Mouse (Mus musculus) embryo, embryonic 10.5 days (tissue): ENCODE data around the gene Ccser1.
A peak's percentile ranks its signal among the peaks of the same experiment; 100 is the strongest.

Experiments used
- DNase-seq: peaks from one replicate; pipeline ENCODE4 v3.0.0-alpha.2; 2015; ENCODE audit warnings: low spot score

Ccser1 gene

GRCm38 (mm10) chr6:61432167-61432566, 252.0 kb downstream of the Ccser1 start:
- DNase-seq, result no peak

GRCm38 (mm10) chr6:61432703-61433102, 252.6 kb downstream of the Ccser1 start:
- no peak for DNase-seq

- no peak for DNase-seq
Measured at GRCm38 (mm10) chr6:61438165-61438564, 258.0 kb downstream of the Ccser1 start.

- DNase-seq, result no peak
Measured at GRCm38 (mm10) chr6:61471371-61472152, 291.4 kb downstream of the Ccser1 start.

GRCm38 (mm10) chr6:61485336-61485735, 305.2 kb downstream of the Ccser1 start:
- DNase-seq, result no peak

- DNase-seq, result peak; percentile 22
Measured at GRCm38 (mm10) chr6:61491979-61492821, 312.1 kb downstream of the Ccser1 start.

- no peak for DNase-seq
Measured at GRCm38 (mm10) chr6:61493386-61493785, 313.3 kb downstream of the Ccser1 start.

GRCm38 (mm10) chr6:61515310-61515709, 335.2 kb downstream of the Ccser1 start:
- no peak for DNase-seq

GRCm38 (mm10) chr6:61521587-61521986, 341.5 kb downstream of the Ccser1 start:
- no peak for DNase-seq

GRCm38 (mm10) chr6:61522108-61522507, 342.0 kb downstream of the Ccser1 start:
- DNase-seq, result no peak

GRCm38 (mm10) chr6:61523748-61524493, 343.8 kb downstream of the Ccser1 start:
- peak; percentile 8 for DNase-seq

GRCm38 (mm10) chr6:61540732-61541131, 360.6 kb downstream of the Ccser1 start:
- DNase-seq, result no peak

GRCm38 (mm10) chr6:61543459-61544044, 363.4 kb downstream of the Ccser1 start:
- no peak for DNase-seq

GRCm38 (mm10) chr6:61567551-61567950, 387.4 kb downstream of the Ccser1 start:
- DNase-seq, result no peak

GRCm38 (mm10) chr6:61567967-61568366, 387.8 kb downstream of the Ccser1 start:
- DNase-seq, result no peak

- no peak for DNase-seq
Measured at GRCm38 (mm10) chr6:61581696-61582095, 401.6 kb downstream of the Ccser1 start.

GRCm38 (mm10) chr6:61588999-61589398, 408.9 kb downstream of the Ccser1 start:
- DNase-seq, result no peak

GRCm38 (mm10) chr6:61601911-61602310, 421.8 kb downstream of the Ccser1 start:
- peak; percentile 6 for DNase-seq

GRCm38 (mm10) chr6:61614920-61615319, 434.8 kb downstream of the Ccser1 start:
- DNase-seq, result no peak

GRCm38 (mm10) chr6:61621707-61622106, 441.6 kb downstream of the Ccser1 start:
- no peak for DNase-seq

GRCm38 (mm10) chr6:61661414-61661813, 481.3 kb downstream of the Ccser1 start:
- no peak for DNase-seq

GRCm38 (mm10) chr6:61664572-61664971, 484.4 kb downstream of the Ccser1 start:
- no peak for DNase-seq
